Mouse (Mus musculus): ENCODE measurements at regions not wholly inside any gene's neighbourhood (a gene's known extent, or its start where the extent isn't known, plus 50 kb on each side); places are given as distances from the start of the nearest gene placed in this dataset.

DNA sequence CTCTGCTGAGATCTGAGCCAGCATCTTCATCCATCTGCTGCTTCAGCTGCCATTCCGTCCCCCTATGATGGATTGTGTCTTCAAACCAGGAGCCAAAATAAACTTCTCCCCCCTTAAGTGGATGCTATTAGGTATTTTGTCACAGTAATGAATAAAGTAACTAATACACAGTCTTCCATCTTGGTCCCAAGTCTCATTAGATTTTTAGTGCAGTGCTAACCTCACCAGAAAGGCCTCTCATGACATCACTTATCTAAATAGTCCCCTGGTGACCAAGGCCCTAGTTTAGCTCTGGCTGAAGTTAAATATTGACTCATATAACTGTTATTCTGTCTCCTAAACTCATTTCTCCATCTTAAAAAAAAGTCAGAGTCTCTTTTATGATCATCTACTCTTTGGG is 658.1 kb downstream of the Ntrk3 start:
- WGBS = 81% methylated on average over 1 of the region's 1 CpGs

DNA sequence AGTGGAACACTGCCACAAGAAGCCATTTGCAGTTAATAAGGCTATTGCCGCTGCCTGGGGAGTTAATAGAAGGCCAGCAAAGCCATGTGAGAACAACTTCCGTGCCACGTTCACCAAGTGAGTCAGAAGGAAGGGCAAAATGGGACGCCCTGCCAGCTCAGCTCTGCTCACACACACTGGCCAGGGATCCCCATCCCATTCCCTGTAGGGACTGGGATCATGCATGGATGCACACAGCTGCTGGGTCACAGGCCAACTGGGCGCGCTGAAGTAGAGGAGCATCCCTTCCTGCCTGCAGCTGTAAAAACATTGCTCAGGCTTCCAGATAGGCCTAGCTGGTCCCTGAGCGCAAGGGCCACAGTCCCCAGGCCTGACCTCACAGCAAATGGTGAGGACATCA is 666.7 kb downstream of the Ntrk3 start:
- H3K9me3 ChIP-seq (ENCODE audit: control insufficient read depth, low read length) = no peaks in the 10 kb centered on the region
- H3K4me1 ChIP-seq (replicated peaks; ENCODE audit: control insufficient read depth, insufficient read depth, low read length) = no peaks in the 10 kb centered on the region; the same call in 1 of the 2 replicates
- H3K9ac ChIP-seq = no peak overlapping the region
- no peaks in the 10 kb centered on the region for H3K36me3 ChIP-seq (replicated peaks; ENCODE audit: control insufficient read depth, insufficient read depth)
- 55% methylated on average over 7 of the region's 7 CpGs for WGBS
- H3K4me3 ChIP-seq (replicated peaks; ENCODE audit: low read length) = no peak overlapping the region
- ATAC-seq (ENCODE audit: low FRiP score) = no peak
- no peak for DNase-seq (ENCODE audit: low spot score)
- H3K4me2 ChIP-seq (replicated peaks) = no peak overlapping the region
- H3K27me3 ChIP-seq (ENCODE audit: control insufficient read depth, insufficient read depth, low read length) = no peaks in the 10 kb centered on the region
- H3K27ac ChIP-seq = no peak overlapping the region

More for the DNA sequence above, 658.1 kb downstream of the Ntrk3 start:
- no peak overlapping the region for H3K27ac ChIP-seq
- no peaks in the 10 kb centered on the region for H3K9me3 ChIP-seq (ENCODE audit: control insufficient read depth, low read length)
- no peak overlapping the region for H3K4me2 ChIP-seq (replicated peaks)
- H3K4me3 ChIP-seq (replicated peaks; ENCODE audit: low read length) = no peak overlapping the region
- H3K36me3 ChIP-seq (replicated peaks; ENCODE audit: control insufficient read depth, insufficient read depth) = no peaks in the 10 kb centered on the region
- H3K4me1 ChIP-seq (replicated peaks; ENCODE audit: control insufficient read depth, insufficient read depth, low read length) = no peaks in the 10 kb centered on the region
- DNase-seq (ENCODE audit: low spot score) = no peak
- no peak overlapping the region for H3K9ac ChIP-seq
- no peaks in the 10 kb centered on the region for H3K27me3 ChIP-seq (ENCODE audit: control insufficient read depth, insufficient read depth, low read length)
- no peak for ATAC-seq (ENCODE audit: low FRiP score)

DNA sequence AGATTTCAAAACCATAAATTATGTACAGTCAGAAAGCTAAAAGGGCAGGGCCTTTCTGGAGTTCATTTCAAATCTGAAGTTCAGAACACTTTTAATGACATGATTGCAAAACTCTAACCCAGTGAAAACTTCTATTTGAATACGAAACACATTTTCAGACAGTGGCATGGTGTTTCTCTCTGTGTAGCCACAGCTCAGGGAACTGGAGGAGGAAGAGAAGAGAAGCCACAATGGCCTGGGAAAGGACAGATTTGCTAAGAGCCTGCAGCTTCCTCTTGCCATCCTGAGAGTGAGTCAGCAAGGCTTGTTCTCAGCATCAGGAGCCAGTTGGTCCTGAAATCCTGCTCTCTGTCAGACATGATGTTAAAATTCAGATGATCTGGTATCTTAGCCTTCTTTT is 676.2 kb downstream of the Ntrk3 start:
- Histone ChIP-seq H3K4me3 (replicated peaks; ENCODE audit: low read length) (no peak overlapping the region), H3K9ac (no peak overlapping the region), H3K36me3 (replicated peaks; ENCODE audit: control insufficient read depth, insufficient read depth) (no peaks in the 10 kb centered on the region), H3K9me3 (ENCODE audit: control insufficient read depth, low read length) (no peaks in the 10 kb centered on the region), H3K27me3 (ENCODE audit: control insufficient read depth, insufficient read depth, low read length) (no peaks in the 10 kb centered on the region), H3K4me2 (replicated peaks) (no peak overlapping the region), H3K4me1 (replicated peaks; ENCODE audit: control insufficient read depth, insufficient read depth, low read length) (no peaks in the 10 kb centered on the region), H3K27ac (no peak overlapping the region)
- no peak for ATAC-seq (ENCODE audit: low FRiP score)
- DNase-seq (ENCODE audit: low spot score) = no peak
- WGBS = 87% methylated on average over 1 of the region's 1 CpGs

DNA sequence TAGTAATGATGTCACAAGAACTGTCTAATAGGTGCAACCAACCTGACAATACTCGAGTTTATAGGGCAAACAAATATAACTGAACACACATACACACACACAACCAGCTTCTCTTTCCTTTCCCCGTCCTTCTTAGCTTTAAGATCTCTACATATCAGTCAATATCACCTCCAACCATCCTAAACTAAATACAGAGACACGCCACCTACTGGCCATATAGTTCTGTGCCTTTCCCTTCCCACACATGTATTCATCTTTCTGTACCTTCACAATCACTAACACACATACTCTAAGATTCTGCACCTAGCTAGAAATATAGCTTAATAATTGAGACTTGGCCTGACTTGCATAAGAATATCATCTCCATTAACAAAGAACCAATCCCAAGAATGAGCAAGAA is 688.2 kb downstream of the Ntrk3 start:
- 0 out of 2 replicates have a peak, but pooled peaks cover 4% of the 10 kb centered on the region for H3K9me3 ChIP-seq (ENCODE audit: control insufficient read depth, low read length)
- no peaks in the 10 kb centered on the region for H3K36me3 ChIP-seq (replicated peaks; ENCODE audit: control insufficient read depth, insufficient read depth)
- DNase-seq (ENCODE audit: low spot score) = no peak
- no peak overlapping the region for H3K4me3 ChIP-seq (replicated peaks; ENCODE audit: low read length)
- no peaks in the 10 kb centered on the region for H3K27me3 ChIP-seq (ENCODE audit: control insufficient read depth, insufficient read depth, low read length)
- no peak overlapping the region for H3K4me2 ChIP-seq (replicated peaks)
- no peaks in the 10 kb centered on the region for H3K4me1 ChIP-seq (replicated peaks; ENCODE audit: control insufficient read depth, insufficient read depth, low read length)
- ATAC-seq (ENCODE audit: low FRiP score) = no peak
- 66% methylated on average over 3 of the region's 3 CpGs for WGBS
- H3K27ac ChIP-seq = no peak overlapping the region
- no peak overlapping the region for H3K9ac ChIP-seq

DNA sequence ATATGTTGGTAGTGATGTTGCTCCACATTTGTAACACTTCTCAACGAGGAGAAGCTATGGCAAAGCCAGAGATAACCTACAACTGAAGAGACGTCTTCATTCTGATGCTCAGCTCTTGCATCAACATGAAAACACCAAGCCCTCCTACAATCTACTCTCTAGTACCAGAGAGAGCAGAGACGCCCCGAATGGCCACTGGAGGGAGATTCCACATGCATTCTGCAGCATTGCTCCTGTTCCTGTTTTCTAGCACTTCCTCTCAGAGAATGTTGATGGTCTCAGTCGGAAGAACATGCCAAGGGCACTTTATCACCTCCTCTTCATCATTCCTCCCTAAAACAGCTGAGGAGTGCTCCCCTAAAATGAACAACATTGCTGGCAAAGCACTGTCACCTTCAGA is 692.4 kb downstream of the Ntrk3 start:
- no peak for ATAC-seq (ENCODE audit: low FRiP score)
- no peak for DNase-seq (ENCODE audit: low spot score)
- H3K9ac ChIP-seq = no peak overlapping the region
- H3K4me2 ChIP-seq (replicated peaks) = no peak overlapping the region
- no peak overlapping the region for H3K4me3 ChIP-seq (replicated peaks; ENCODE audit: low read length)
- H3K27ac ChIP-seq = no peak overlapping the region
- H3K9me3 ChIP-seq (ENCODE audit: control insufficient read depth, low read length) = 0 out of 2 replicates have a peak, but pooled peaks cover 4% of the 10 kb centered on the region
- no peaks in the 10 kb centered on the region for H3K36me3 ChIP-seq (replicated peaks; ENCODE audit: control insufficient read depth, insufficient read depth)
- H3K27me3 ChIP-seq (ENCODE audit: control insufficient read depth, insufficient read depth, low read length) = no peaks in the 10 kb centered on the region
- no peaks in the 10 kb centered on the region for H3K4me1 ChIP-seq (replicated peaks; ENCODE audit: control insufficient read depth, insufficient read depth, low read length)
- WGBS = 75% methylated on average over 5 of the region's 5 CpGs

DNA sequence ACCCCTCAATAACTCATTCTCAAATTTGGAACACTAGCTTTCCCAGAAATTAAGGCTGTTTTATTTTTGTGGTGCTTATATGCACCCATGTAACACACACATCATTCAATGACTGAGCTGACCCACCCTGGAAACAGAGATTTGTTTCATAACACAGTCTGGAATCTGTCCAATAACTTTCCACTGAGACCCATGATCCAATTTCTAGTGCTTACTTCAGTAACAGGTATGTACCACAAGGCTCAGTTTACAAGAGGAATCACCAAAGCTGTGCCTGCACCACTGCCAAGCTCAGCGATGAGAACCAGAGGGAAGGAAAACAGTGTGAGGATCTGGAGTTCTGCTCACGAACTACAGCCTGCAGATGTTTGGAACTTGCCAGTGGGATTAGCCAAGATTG is 706.8 kb downstream of the Ntrk3 start:
- no peak for ATAC-seq (ENCODE audit: low FRiP score)
- H3K4me2 ChIP-seq (replicated peaks) = no peak overlapping the region
- DNase-seq (ENCODE audit: low spot score) = no peak
- no peak overlapping the region for H3K9ac ChIP-seq
- no peak overlapping the region for H3K4me3 ChIP-seq (replicated peaks; ENCODE audit: low read length)
- H3K27me3 ChIP-seq (ENCODE audit: control insufficient read depth, insufficient read depth, low read length) = no peaks in the 10 kb centered on the region
- H3K36me3 ChIP-seq (replicated peaks; ENCODE audit: control insufficient read depth, insufficient read depth) = no peaks in the 10 kb centered on the region
- WGBS = 81% methylated on average over 2 of the region's 2 CpGs
- H3K9me3 ChIP-seq (ENCODE audit: control insufficient read depth, low read length) = no peaks in the 10 kb centered on the region
- no peaks in the 10 kb centered on the region for H3K4me1 ChIP-seq (replicated peaks; ENCODE audit: control insufficient read depth, insufficient read depth, low read length)
- no peak overlapping the region for H3K27ac ChIP-seq

DNA sequence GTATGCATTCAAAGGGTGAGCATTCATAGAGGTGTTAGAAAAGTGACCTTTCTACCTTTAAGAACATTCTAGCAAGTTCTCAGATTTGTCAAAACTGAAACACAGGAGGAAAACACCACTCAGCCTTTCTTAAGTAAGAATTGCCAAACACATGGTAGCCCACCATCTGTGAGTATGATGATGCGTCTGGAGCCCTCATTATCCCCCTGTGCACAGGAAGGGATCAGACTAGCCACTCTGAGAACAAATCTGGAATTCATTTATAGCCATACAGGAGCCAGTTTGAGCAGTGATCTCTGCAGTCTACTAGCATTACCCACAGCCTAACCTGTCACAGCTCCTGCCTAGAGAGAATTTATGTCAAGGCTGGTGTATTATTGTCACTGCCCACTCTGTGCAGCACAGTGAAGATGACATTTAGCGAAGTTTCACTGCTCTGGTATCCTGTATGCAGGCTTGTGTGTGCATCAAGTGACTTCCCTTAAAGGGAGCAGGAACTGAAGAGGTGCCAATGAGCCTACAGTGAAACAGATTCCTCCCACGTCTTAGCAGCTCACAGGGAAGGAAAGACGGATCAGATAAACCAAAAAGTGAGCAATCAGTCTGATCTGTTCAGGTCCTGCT is 710.7 kb downstream of the Ntrk3 start:
- Histone ChIP-seq H3K4me1 (replicated peaks; ENCODE audit: control insufficient read depth, insufficient read depth, low read length) (no peaks in the 10 kb centered on the region), H3K9me3 (ENCODE audit: control insufficient read depth, low read length) (no peaks in the 10 kb centered on the region), H3K4me2 (replicated peaks) (no peak overlapping the region), H3K4me3 (replicated peaks; ENCODE audit: low read length) (no peak overlapping the region), H3K27ac (no peak overlapping the region), H3K9ac (no peak overlapping the region), H3K27me3 (ENCODE audit: control insufficient read depth, insufficient read depth, low read length) (no peaks in the 10 kb centered on the region), H3K36me3 (replicated peaks; ENCODE audit: control insufficient read depth, insufficient read depth) (no peaks in the 10 kb centered on the region)
- no peak for DNase-seq (ENCODE audit: low spot score)
- no peak for ATAC-seq (ENCODE audit: low FRiP score)
- 73% methylated on average over 4 of the region's 4 CpGs for WGBS

DNA sequence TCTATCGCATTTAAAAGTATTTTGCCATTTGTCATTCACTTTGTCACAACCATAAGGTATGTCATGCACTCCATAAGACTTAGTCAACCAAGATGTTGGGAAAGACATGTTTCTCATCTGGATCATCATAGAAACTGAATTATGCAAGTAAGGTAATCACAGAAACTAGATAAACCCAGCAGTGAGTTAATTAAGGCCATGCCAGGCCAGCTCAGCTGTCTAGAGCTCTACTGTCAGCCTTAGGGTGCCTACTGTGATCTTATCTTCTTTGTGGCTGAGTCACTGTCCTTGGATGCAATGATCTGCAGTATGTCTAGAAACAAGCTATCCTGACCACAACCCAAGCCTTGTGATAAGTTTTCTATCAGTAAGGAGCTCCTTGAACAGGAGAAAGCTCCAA is 714.2 kb downstream of the Ntrk3 start:
- WGBS = 100% methylated on average over 1 of the region's 1 CpGs
- Histone ChIP-seq H3K27me3 (ENCODE audit: control insufficient read depth, insufficient read depth, low read length) (no peaks in the 10 kb centered on the region), H3K36me3 (replicated peaks; ENCODE audit: control insufficient read depth, insufficient read depth) (no peaks in the 10 kb centered on the region), H3K4me3 (replicated peaks; ENCODE audit: low read length) (no peak overlapping the region), H3K4me1 (replicated peaks; ENCODE audit: control insufficient read depth, insufficient read depth, low read length) (no peaks in the 10 kb centered on the region), H3K27ac (no peak overlapping the region), H3K9ac (no peak overlapping the region), H3K4me2 (replicated peaks) (no peak overlapping the region), H3K9me3 (ENCODE audit: control insufficient read depth, low read length) (no peaks in the 10 kb centered on the region)
- ATAC-seq (ENCODE audit: low FRiP score) = no peak
- DNase-seq (ENCODE audit: low spot score) = no peak

DNA sequence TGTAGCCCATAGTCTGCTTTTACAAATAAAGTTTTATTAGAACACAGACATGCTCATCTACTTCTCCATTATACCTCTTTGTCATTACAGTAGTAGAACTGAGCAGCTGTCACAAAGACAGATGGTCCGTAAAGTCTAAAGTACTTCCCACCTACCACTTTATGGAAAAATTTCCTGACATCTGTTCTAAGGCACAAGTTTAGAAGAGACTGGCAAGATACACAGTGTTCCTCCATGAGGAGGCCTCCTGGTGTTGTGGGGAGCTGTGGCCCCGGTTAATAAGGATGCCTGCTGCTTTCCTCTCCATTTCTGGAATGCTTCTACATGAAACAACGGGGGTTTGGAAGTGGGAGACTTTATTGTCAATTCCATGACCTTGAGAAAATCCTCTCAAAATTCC is 714.7 kb downstream of the Ntrk3 start:
- Histone ChIP-seq H3K27me3 (ENCODE audit: control insufficient read depth, insufficient read depth, low read length) (no peaks in the 10 kb centered on the region), H3K36me3 (replicated peaks; ENCODE audit: control insufficient read depth, insufficient read depth) (no peaks in the 10 kb centered on the region), H3K9ac (no peak overlapping the region), H3K4me3 (replicated peaks; ENCODE audit: low read length) (no peak overlapping the region), H3K4me1 (replicated peaks; ENCODE audit: control insufficient read depth, insufficient read depth, low read length) (no peaks in the 10 kb centered on the region), H3K4me2 (replicated peaks) (no peak overlapping the region), H3K27ac (no peak overlapping the region), H3K9me3 (ENCODE audit: control insufficient read depth, low read length) (no peaks in the 10 kb centered on the region)
- WGBS = 81% methylated on average over 3 of the region's 3 CpGs
- ATAC-seq (ENCODE audit: low FRiP score) (no peak), DNase-seq (ENCODE audit: low spot score) (no peak)

DNA sequence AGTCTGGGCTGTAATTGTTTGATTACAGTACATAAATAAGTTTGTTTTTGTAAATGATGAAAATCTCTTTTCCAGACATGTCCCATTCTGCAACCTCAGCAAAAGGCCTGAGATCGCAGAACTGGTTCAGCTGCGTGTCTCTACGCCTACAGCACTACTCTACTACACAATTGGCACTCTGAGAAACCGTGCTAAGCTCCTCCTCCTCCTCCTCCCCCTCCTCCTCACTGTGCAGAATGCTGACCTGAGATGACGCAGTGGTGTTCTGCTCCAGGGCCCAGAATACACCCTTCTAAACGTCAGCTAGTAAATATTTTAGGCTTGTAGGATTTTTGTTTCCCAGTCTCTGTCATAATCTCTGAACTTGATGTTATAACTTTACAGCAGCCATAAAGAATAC is 724.2 kb downstream of the Ntrk3 start:
- no peaks in the 10 kb centered on the region for H3K9me3 ChIP-seq (ENCODE audit: control insufficient read depth, low read length)
- DNase-seq (ENCODE audit: low spot score) (no peak), ATAC-seq (ENCODE audit: low FRiP score) (no peak)
- no peaks in the 10 kb centered on the region for H3K27me3 ChIP-seq (ENCODE audit: control insufficient read depth, insufficient read depth, low read length)
- H3K9ac ChIP-seq = no peak overlapping the region
- 54% methylated on average over 6 of the region's 6 CpGs for WGBS
- no peak overlapping the region for H3K4me2 ChIP-seq (replicated peaks)
- no peaks in the 10 kb centered on the region for H3K36me3 ChIP-seq (replicated peaks; ENCODE audit: control insufficient read depth, insufficient read depth)
- no peaks in the 10 kb centered on the region for H3K4me1 ChIP-seq (replicated peaks; ENCODE audit: control insufficient read depth, insufficient read depth, low read length)
- no peak overlapping the region for H3K27ac ChIP-seq
- no peak overlapping the region for H3K4me3 ChIP-seq (replicated peaks; ENCODE audit: low read length)
